Mouse (Mus musculus) stomach, embryonic 15.5 days (tissue): ENCODE measurements around the gene Rgp1. TPM values are rescaled to one million over a fixed set of nuclear protein-coding genes. Genes with fewer than 3 reads are reported as not detected.
A peak's percentile ranks its signal among the peaks of the same experiment; 100 is the strongest.

ENCODE experiments used
- ATAC-seq: fragments of 200-750 bp; cut with Nextera tagmentation; 2 replicates; pipeline ENCODE4 v1.8.0; 2017; ENCODE audit warnings: low read depth, moderate number of reproducible peaks, moderate TSS enrichment; ENCODE audit not compliant: insufficient read depth, low FRiP score
- H3K27ac ChIP-seq: fragments of 300-500 bp; sonication (generic); 2 replicates; pipeline ENCODE4 v1.5.1; 2015; ENCODE audit warnings: mild to moderate bottlenecking, inconsistent platforms
- H3K27me3 ChIP-seq: fragments of 300-500 bp; sonication (generic); replicated peaks from 2 replicates; pipeline ENCODE4 v1.6.1; 2015; ENCODE audit warnings: inconsistent platforms
- H3K36me3 ChIP-seq: fragments of 300-500 bp; sonication (generic); 2 replicates; pipeline ENCODE4 v1.6.1; 2015; ENCODE audit warnings: inconsistent platforms
- H3K4me1 ChIP-seq: fragments of 300-500 bp; sonication (generic); 2 replicates; pipeline ENCODE4 v1.6.1; 2015; ENCODE audit warnings: inconsistent platforms
- H3K4me2 ChIP-seq: fragments of 300-500 bp; sonication (generic); 2 replicates; pipeline ENCODE4 v1.6.1; 2015; ENCODE audit warnings: mild to moderate bottlenecking, inconsistent platforms
- H3K4me3 ChIP-seq: fragments of 300-500 bp; sonication (generic); replicated peaks from 2 replicates; pipeline ENCODE4 v1.5.1; 2015; ENCODE audit warnings: inconsistent platforms
- H3K9ac ChIP-seq: fragments of 300-500 bp; sonication (generic); 2 replicates; pipeline ENCODE4 v1.6.1; 2015; ENCODE audit warnings: inconsistent platforms
- H3K9me3 ChIP-seq: fragments of 300-500 bp; sonication (generic); 2 replicates; pipeline ENCODE4 v1.6.1; 2016; ENCODE audit warnings: inconsistent platforms
- WGBS: fragments of 180-500 bp; shearing (Covaris S2); methylation state at CpG from one replicate; pipeline ENCODE4 v1.1.7; 2015; 5-methylcytosine and 5-hydroxymethylcytosine counted together
- microRNA-seq: library from miRNA; unstranded; fragments of <30 nt; microRNA quantifications from one replicate; pipeline ENCODE4, GENCODE M21; 2016
- polyA plus RNA-seq: library from polyadenylated mRNA; unstranded; fragments of >200 nt; fragmentation: Nextera tagmentation; extraction: Ambion mirVana; gene quantifications from 2 replicates; pipeline ENCODE4 v1.2.1, GENCODE M21; 2015

Gene Rgp1
- polyA plus RNA-seq, 1 experiment from 2014 or later = 24.5 TPM

DNA sequence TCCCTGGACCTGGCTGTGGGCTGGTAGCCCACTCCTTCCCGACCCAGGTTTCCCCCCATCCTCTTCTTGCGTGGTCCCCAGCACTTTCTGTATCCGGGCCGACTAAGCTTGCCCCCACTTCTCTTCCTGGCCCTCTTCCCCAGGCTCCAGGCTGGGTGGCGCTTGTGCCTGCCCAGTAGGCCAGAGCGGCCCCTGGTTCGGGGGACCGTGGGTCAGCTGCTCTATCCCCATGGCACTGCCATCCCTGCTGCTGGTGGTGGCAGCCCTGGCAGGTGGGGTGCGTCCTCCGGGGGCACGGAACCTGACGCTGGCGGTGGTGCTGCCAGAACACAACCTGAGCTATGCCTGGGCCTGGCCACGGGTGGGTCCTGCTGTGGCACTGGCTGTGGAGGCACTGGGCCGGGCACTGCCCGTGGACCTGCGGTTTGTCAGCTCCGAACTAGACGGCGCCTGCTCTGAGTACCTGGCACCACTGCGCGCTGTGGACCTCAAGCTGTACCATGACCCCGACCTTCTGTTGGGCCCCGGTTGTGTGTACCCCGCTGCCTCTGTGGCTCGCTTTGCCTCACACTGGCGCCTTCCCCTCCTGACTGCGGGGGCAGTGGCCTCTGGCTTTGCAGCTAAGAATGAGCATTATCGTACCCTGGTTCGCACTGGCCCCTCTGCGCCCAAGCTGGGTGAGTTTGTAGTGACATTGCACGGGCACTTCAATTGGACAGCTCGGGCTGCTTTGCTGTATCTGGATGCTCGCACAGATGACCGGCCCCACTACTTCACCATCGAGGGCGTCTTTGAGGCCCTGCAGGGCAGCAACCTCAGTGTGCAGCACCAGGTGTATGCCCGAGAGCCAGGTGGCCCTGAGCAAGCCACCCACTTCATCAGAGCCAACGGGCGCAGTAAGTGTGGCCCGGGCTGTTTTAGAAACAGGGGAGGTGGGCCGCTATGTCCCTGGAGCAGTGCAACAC, 53.7 kb downstream of the Rgp1 start:
- Histone ChIP-seq H3K4me3 (peak overlapping the region; percentile 61), H3K4me1 (peaks cover 28% of the 10 kb centered on the region), H3K27me3 (0 out of 2 replicates have a peak, but pooled peaks cover 8% of the 10 kb centered on the region), H3K27ac (peak overlapping the region; percentile 66), H3K36me3 (no peaks in the 10 kb centered on the region), H3K9ac (peak overlapping the region; percentile 66), H3K9me3 (no peaks in the 10 kb centered on the region), H3K4me2 (peak overlapping the region; percentile 91)
- 0 out of 2 replicates have a peak, but pooled peaks have one; percentile 33 for ATAC-seq
- 51% methylated on average over 42 of the region's 42 CpGs for WGBS

DNA sequence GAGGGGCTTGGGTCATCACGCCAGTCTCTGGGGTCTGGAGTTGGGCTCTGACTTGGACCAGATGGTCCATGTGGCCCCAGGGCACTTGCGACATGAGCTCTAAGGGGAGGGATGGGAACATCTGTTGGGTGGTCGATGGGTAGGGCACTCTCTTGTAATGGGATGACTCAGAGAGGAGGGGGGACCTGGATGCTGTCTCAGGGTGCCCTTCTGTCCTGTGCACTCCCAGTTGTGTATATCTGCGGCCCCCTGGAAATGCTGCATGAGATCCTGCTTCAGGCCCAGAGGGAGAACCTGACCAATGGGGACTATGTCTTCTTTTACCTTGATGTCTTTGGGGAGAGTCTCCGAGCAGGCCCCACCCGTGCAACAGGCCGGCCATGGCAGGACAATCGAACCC, 54.8 kb downstream of the Rgp1 start:
- no peak overlapping the region for H3K27ac ChIP-seq
- H3K4me3 ChIP-seq = no peak overlapping the region
- H3K4me2 ChIP-seq = peak overlapping the region; percentile 91
- H3K36me3 ChIP-seq = no peaks in the 10 kb centered on the region
- H3K27me3 ChIP-seq = 0 out of 2 replicates have a peak, but pooled peaks cover 8% of the 10 kb centered on the region
- ATAC-seq = no peak
- H3K9me3 ChIP-seq = no peaks in the 10 kb centered on the region
- peaks cover 28% of the 10 kb centered on the region for H3K4me1 ChIP-seq
- no peak overlapping the region for H3K9ac ChIP-seq
- 80% methylated on average over 8 of the region's 8 CpGs for WGBS

- H3K9ac ChIP-seq = no peak overlapping the region
- ATAC-seq = no peak
- 91% methylated on average over 2 of the region's 2 CpGs for WGBS
These were observed 55.2 kb downstream of the Rgp1 start for GRCm38 (mm10) chr4:43633736-43634135.

GRCm38 (mm10) chr4:43634621-43635374, 56.3 kb downstream of the Rgp1 start:
- H3K4me2 ChIP-seq = no peak overlapping the region
- no peak overlapping the region for H3K4me3 ChIP-seq
- H3K9ac ChIP-seq = no peak overlapping the region
- ATAC-seq = no peak
- H3K4me1 ChIP-seq = peaks cover 28% of the 10 kb centered on the region
- no peaks in the 10 kb centered on the region for H3K36me3 ChIP-seq
- no peaks in the 10 kb centered on the region for H3K9me3 ChIP-seq
- no peak overlapping the region for H3K27ac ChIP-seq
- H3K27me3 ChIP-seq = 0 out of 2 replicates have a peak, but pooled peaks cover 8% of the 10 kb centered on the region
- 85% methylated on average over 7 of the region's 7 CpGs for WGBS

More at GRCm38 (mm10) chr4:43633736-43634135, 55.2 kb downstream of the Rgp1 start:
- no peak overlapping the region for H3K4me2 ChIP-seq
- no peaks in the 10 kb centered on the region for H3K36me3 ChIP-seq
- H3K27me3 ChIP-seq = 0 out of 2 replicates have a peak, but pooled peaks cover 8% of the 10 kb centered on the region
- no peaks in the 10 kb centered on the region for H3K9me3 ChIP-seq
- no peak overlapping the region for H3K4me3 ChIP-seq
- H3K4me1 ChIP-seq = peaks cover 28% of the 10 kb centered on the region
- no peak overlapping the region for H3K27ac ChIP-seq

DNA sequence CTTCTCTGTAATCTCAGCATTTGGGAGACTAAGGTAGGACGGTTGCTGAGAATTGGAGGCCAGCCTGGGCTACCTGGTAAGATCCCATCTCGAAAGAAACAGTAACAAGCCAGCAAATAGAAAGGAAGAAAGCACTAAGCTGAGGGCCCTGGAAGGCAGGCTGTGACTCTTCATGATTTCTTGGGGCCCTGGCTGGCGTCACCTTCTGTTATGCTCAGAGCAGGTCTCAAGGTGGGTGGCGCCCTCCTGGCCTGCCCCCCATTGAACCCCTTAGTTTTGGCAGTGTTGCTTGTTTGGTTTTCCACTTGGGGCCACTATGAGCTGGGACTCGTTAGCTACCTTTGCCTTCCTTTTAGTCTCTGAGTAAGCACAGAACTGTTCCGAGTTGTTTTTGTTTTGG, 58.2 kb downstream of the Rgp1 start:
- H3K36me3 ChIP-seq = no peaks in the 10 kb centered on the region
- WGBS = 68% methylated on average over 6 of the region's 6 CpGs
- ATAC-seq = no peak
- no peaks in the 10 kb centered on the region for H3K9me3 ChIP-seq
- 0 out of 2 replicates have a peak, but pooled peaks cover 8% of the 10 kb centered on the region for H3K27me3 ChIP-seq
- no peak overlapping the region for H3K4me2 ChIP-seq
- H3K4me3 ChIP-seq = no peak overlapping the region
- H3K9ac ChIP-seq = no peak overlapping the region
- no peak overlapping the region for H3K27ac ChIP-seq
- H3K4me1 ChIP-seq = peaks cover 18% of the 10 kb centered on the region

Small RNAs within 50 kb of the gene (microRNA-seq; reads per million reads assigned to microRNA genes)
- not detected for gene Gm25262

Other genes with a start within 250 kb of the Rgp1 start
- 16.3 and 17.2 TPM in 2 replicates for gene Rusc2, start 196.7 kb upstream of the Rgp1 start, polyA plus RNA-seq
- 0.22 TPM in 1 of 2 replicates, not detected in the other for gene Fam166b, start 149.6 kb upstream of the Rgp1 start, polyA plus RNA-seq
- 6.2 and 7.4 TPM in 2 replicates for gene Tesk1, start 136.8 kb upstream of the Rgp1 start, polyA plus RNA-seq
- 3.3 and 5.2 TPM in 2 replicates for gene Cd72, start 124.1 kb upstream of the Rgp1 start, polyA plus RNA-seq
- not detected in 2 replicates for gene Sit1, start 95.0 kb upstream of the Rgp1 start, polyA plus RNA-seq
- gene Ccdc107, start 85.8 kb upstream of the Rgp1 start, polyA plus RNA-seq = 104 and 105 TPM in 2 replicates
- gene Arhgef39, start 79.0 kb upstream of the Rgp1 start, polyA plus RNA-seq = 44.5 and 52.0 TPM in 2 replicates
- 30.9 and 45.8 TPM in 2 replicates for gene Car9, start 71.7 kb upstream of the Rgp1 start, polyA plus RNA-seq
- 795 and 837 TPM in 2 replicates for gene Tpm2, start 55.0 kb upstream of the Rgp1 start, polyA plus RNA-seq
- 69.4 and 70.8 TPM in 2 replicates for gene Creb3, start 16.4 kb upstream of the Rgp1 start, polyA plus RNA-seq
- gene Tln1, start 16.0 kb upstream of the Rgp1 start, polyA plus RNA-seq = 76.9 and 81.1 TPM in 2 replicates
- gene Gba2, start 158 bp downstream of the Rgp1 start, polyA plus RNA-seq = 15.6 and 16.1 TPM in 2 replicates
- gene Msmp, start 5.8 kb downstream of the Rgp1 start, polyA plus RNA-seq = 0.85 and 1.8 TPM in 2 replicates
- 9.3 TPM in 2 replicates for gene Npr2, start 53.2 kb downstream of the Rgp1 start, polyA plus RNA-seq
- 0.80 and 1.0 TPM in 2 replicates for gene Spag8, start 74.9 kb downstream of the Rgp1 start, polyA plus RNA-seq
- gene Hint2, start 77.8 kb downstream of the Rgp1 start, polyA plus RNA-seq = 108 and 116 TPM in 2 replicates
- gene Tmem8b, start 90.3 kb downstream of the Rgp1 start, polyA plus RNA-seq = 4.0 and 4.6 TPM in 2 replicates
- gene Fam221b, start 90.4 kb downstream of the Rgp1 start, polyA plus RNA-seq = 2.5 and 4.1 TPM in 2 replicates
- gene Olfr70, start 122.1 kb downstream of the Rgp1 start, polyA plus RNA-seq = not detected in 2 replicates
- not detected in 2 replicates for gene Olfr71, start 131.5 kb downstream of the Rgp1 start, polyA plus RNA-seq
- 0.67 and 0.87 TPM in 2 replicates for gene Hrct1, start 148.5 kb downstream of the Rgp1 start, polyA plus RNA-seq
- gene Spaar, start 151.3 kb downstream of the Rgp1 start, polyA plus RNA-seq = 0.09 and 0.18 TPM in 2 replicates
- not detected in 2 replicates for gene Olfr159, start 192.3 kb downstream of the Rgp1 start, polyA plus RNA-seq
- gene Olfr156, start 245.2 kb downstream of the Rgp1 start, polyA plus RNA-seq = not detected in 2 replicates